Mouse (Mus musculus) ovary, adult 18-20 months (tissue): ENCODE results near the gene Asmt.

Source experiments
- DNase-seq: peaks from one replicate; pipeline ENCODE4 v3.0.0; 2022; ENCODE audit warnings: low spot score, mixed read lengths

Asmt gene

DNA sequence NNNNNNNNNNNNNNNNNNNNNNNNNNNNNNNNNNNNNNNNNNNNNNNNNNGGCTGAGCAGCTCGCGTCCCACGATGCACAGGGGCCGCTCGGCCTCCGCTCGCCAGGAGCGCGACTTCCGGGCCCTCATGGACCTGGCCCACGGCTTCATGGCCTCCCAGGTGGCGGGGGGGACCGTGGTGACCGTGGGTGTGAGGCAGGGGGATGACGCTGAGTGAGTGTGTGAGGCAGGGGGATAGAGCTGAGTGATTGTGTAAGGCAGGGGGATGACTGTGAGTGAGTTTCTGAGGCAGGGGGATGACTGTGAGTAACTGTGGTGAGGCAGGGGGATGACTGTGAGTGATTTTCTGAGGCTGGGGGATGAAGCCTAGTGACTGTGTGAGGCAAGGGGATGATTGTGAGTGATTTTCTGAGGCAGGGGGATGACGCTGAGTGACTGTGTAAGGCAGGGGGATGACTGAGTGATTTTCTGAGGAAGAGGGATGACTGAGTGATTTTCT lies at the start of gene Asmt:
TSS of gene Asmt (plus strand) at position 51 of the 499 bp plus-strand sequence.
- no peak for DNase-seq

DNA sequence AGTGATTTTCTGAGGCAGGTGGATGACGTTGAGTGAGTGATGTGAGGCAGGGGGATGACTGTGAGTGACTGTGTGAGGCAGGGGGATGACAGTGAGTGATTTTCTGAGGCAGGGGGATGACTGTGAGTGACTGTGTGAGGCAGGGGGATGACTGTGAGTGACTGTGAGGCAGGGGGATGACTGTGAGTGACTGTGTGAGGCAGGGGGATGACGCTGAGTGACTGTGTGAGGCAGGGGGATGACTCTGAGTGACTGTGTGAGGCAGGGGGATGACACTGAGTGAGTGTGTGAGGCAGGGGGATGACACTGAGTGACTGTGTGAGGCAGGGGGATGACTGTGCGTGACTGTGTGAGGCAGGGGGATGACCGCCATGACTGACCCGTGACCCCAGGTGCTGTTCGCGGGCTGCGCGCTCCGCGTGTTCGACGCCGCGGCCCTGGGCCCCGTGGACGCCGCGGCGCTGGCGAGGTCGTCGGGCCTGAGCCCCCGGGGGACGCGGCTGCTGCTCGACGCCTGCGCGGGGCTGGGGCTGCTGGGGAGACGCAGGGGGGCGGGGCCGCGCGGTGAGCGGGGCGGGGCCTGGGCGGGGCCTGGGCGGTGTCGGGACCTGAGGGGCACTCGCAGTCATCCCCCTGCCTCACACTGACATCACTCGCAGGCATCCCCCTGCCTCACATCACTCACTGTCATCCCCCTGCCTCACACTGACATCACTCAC lies 948 bp downstream of the Asmt start:
- no peak for DNase-seq

DNA sequence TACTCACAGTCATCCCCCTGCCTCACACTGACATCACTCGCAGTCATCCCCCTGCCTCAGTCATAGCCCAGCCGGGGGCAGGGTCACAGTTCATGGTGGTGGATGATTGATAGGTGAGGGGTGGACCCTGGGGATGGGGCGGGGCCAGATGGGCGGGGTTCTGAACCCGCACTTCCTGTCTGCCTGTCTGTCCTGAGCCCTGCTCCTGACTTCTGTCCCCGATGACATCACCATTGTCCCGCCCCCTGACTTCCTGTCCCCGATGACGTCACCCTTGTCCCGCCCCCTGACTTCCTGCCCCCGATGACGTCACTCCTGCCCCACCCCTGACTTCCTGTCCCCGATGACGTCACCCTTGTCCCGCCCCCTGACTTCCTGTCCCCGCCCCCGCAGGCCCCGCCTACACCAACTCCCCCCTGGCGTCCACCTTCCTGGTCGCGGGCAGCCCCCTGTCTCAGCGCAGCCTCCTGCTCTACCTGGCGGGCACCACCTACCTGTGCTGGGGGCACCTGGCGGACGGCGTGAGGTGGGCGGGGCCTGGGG lies 1.9 kb downstream of the Asmt start:
- DNase-seq, result peak; percentile 13

DNA sequence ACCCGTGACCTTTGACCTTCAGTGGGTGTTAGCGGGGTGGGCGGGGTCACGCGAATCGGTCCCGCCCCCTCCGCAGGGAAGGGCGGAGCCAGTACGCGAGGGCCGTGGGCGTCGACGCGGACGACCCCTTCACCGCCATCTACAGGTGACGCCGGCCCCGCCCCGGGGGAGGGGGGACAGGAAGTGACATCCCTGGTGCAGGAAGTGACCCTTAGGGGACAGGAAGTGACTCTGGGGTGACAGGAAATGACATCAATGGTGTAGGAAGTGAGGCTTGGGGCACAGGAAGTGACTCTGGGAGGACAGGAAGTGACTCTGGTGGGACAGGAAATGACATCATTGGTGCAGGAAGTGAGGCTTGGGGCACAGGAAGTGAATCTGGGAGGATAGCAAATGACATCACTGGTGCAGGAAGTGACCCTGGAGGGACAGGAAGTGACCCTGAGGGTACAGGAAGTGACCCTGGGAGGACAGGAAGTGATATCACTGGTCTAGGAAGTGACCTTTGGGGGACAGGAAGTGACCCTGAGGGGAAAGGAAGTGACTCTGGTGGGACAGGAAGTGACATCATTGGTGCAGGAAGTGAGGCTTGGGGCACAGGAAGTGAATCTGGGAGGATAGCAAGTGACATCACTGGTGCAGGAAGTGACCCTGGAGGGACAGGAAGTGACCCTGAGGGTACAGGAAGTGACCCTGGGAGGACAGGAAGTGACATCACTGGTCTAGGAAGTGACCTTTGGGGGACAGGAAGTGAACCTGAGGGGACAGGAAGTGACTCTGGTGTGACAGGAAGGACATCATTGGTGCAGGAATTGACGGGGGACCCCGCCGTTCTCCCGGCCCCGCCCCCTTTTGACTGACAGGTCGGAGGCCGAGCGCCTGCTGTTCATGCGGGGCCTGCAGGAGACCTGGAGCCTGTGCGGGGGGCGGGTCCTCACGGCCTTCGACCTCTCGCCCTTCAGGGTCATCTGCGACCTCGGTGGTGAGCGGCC lies 2.7 kb downstream of the Asmt start:
- peak; percentile 1 for DNase-seq

DNA sequence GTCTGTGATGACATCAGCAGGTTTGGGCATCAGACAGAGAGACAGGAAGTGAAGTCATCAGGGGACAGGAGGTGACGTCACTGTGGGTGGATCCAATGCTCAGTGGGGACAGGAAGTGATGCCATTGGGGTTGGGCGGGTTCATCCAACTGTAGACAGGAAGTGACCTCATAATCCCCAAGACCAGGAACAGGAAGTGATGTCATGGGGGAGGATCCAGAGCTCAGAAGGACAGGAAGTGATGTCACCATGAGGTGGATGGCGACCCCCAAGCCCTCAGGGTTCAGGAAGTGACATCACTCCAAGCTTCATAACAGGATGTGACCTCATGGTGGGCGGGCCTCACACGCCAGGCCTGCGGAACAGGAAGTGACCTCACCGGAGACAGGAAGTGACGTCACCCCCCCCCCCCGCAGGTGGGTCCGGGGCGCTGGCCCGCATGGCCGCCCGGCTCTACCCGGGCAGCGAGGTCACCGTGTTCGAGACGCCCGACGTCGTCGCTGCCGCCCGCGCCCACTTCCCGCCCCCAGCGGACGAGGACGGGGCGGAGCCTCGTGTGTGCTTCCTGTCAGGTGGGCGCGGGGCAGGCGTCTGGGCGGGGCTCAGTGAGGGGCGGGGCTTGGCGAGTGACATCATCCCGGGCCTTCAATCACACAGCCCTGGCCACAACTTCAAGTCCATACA lies 3.6 kb downstream of the Asmt start:
- DNase-seq, result no peak

DNA sequence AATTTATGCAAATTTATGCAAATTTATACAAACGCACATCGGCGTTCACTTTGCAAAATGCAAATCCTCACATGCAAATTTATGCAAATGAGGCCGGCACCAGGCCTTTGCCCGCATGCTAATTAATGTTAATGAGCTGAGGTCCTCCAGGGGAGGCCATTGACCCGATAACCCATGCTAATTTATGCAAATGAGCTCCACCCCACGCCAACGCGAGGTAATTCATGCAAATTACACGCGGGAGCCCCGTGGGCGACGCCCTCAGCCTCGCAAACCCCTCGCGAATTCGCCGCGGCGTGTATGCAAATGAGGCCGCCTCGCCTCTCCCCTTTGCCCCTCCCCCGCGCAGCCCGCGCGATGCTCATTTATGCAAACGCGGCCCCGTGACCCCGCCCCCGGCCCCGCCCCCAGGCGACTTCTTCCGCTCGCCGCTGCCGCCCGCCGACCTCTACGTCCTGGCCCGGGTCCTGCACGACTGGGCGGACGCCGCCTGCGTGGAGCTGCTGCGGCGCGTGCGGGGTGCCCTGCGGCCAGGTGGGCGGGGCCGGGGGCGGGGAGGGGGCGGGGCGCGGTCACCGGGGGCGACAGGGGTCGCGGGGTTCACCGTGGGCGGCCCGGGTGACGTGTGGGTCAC lies 4.3 kb downstream of the Asmt start:
- DNase-seq, result no peak

DNA sequence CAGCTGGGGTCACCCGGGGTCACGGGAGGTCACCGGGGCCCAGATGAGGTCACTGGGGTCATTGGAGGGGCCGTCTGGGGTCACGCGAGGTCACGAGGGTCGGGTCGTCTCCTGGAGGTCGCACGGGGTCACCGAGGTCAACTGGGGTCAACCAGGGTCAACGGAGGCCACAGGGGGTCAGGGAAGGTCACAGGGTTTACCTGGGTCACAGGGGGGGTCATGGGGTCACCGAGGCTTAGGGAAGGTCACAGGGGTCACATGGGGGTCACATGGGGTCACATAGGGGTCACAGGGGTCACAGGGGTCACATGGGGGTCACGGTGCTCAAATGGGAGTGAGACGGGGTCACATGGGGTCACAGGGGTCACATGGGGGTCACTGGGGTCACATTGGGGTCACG lies 4.8 kb downstream of the Asmt start:
- DNase-seq, result no peak

DNA sequence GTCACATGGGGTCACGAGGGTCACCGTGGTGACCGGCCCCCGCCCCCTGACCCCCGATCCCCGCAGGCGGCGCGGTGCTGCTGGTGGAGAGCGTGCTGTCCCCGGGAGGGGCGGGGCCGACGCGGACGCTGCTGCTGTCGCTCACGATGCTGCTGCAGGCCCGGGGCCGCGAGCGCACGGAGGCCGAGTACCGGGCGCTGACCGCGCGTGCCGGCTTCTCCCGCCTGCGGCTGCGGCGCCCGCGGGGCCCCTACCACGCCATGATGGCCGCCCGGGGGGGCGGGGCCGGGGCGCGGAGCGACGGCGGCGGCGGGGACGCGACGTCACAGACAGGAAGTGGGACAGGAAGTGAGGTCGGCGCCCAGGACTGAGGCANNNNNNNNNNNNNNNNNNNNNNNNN lies 5.2 kb downstream of the Asmt start:
- DNase-seq, result no peak
